Comparison of ENCODE assay signal across 8 mouse cellular contexts in genomic region chr5:33936120-33936707, GRCm38 (mm10). TPM values are rescaled to one million over a fixed set of nuclear protein-coding genes. Genes with fewer than 3 reads are reported as not detected.
DNase-seq lines count a peak whose midpoint lies in the region; ATAC-seq and TF ChIP-seq lines count a peak whose summit lies in the region.

Gene Nelfa (minus strand): TSS chr5:33936413.

- H3K4me3 ChIP-seq in hindbrain, embryonic 10.5 days, result peak within 1 kb of the TSS; percentile 93
- peak within 1 kb of the TSS; percentile 66 for H3K4me3 ChIP-seq in lung, postnatal 0 days (ENCODE audit: low read depth, low read length)

- H3K9ac ChIP-seq in lung, postnatal 0 days (replicated peaks; ENCODE audit: low read depth), result peak within 1 kb of the TSS; percentile 75

- peak; percentile 54 for TF ChIP-seq CTCF in lung, postnatal 0 days (IDR thresholded peaks at IDR 0.05)

- peaks cover 26% of the 10 kb centered on the region for H3K9me3 ChIP-seq in hindbrain, embryonic 10.5 days
- no peaks in the 10 kb centered on the region for H3K9me3 ChIP-seq in lung, postnatal 0 days (ENCODE audit: low read length)

- no peaks in the 10 kb centered on the region for H3K27me3 ChIP-seq in hindbrain, embryonic 10.5 days (ENCODE audit: insufficient read depth, poor library complexity, severe bottlenecking)
- H3K27me3 ChIP-seq in lung, postnatal 0 days (replicated peaks; ENCODE audit: insufficient read depth, low read length), result no peaks in the 10 kb centered on the region

- H3K4me2 ChIP-seq in lung, postnatal 0 days (replicated peaks; ENCODE audit: low read depth, low read length), result peak within 1 kb of the TSS; percentile 68

- no peak for TF ChIP-seq EP300 in lung, postnatal 0 days (IDR thresholded peaks at IDR 0.05)

- peak within 1 kb of the TSS; percentile 97 for H3K27ac ChIP-seq in hindbrain, embryonic 10.5 days
- peak within 1 kb of the TSS; percentile 89 for H3K27ac ChIP-seq in lung, postnatal 0 days (ENCODE audit: low read length)

- DNase-seq in MN1 (ENCODE audit: low spot score), result peak; percentile 99
- peak; percentile 98 for DNase-seq in cerebellum, adult 9-10 months
- DNase-seq in hindbrain, embryonic 10.5 days (ENCODE audit: low spot score), result peak; percentile 98
- peak; percentile 99 for DNase-seq in layer of hippocampus, adult 9-11 months
- peak; percentile 100 for DNase-seq in lung, postnatal 0 days (ENCODE audit: low spot score)
- DNase-seq in ovary, postnatal 14 days (ENCODE audit: low spot score), result peak; percentile 97
- DNase-seq in thymus, postnatal 14 days, result peak; percentile 99

- peak; percentile 94 for ATAC-seq in frontal cortex, adult (ENCODE audit: low TSS enrichment)
- ATAC-seq in lung, postnatal 0 days, result peak; percentile 99

- peaks cover 30% of the 10 kb centered on the region for H3K4me1 ChIP-seq in hindbrain, embryonic 10.5 days (replicated peaks)
- peaks cover 15% of the 10 kb centered on the region; the same call in 1 of the 2 replicates for H3K4me1 ChIP-seq in lung, postnatal 0 days (ENCODE audit: insufficient read depth, low read depth, low read length)

- WGBS in hindbrain, embryonic 10.5 days, result under 1% methylated on average over 61 of the region's 61 CpGs
- WGBS in lung, postnatal 0 days, result under 1% methylated on average over 59 of the region's 61 CpGs

- H3K36me3 ChIP-seq in hindbrain, embryonic 10.5 days, result peaks cover 53% of the 10 kb centered on the region
- H3K36me3 ChIP-seq in lung, postnatal 0 days (ENCODE audit: insufficient read depth, low read length), result no peaks in the 10 kb centered on the region

RNA-seq across cellular contexts. Expression of gene Nelfa, which starts in this region (rescaled TPM):
- 75.4 and 84.1 TPM in 2 replicates for polyA plus RNA-seq in hindbrain, embryonic 10.5 days (2016; fragmentation: Nextera tagmentation; extraction: Ambion mirVana)
- polyA plus RNA-seq in lung, postnatal 0 days (2015; fragmentation: Nextera tagmentation; extraction: Ambion mirVana), result 21.7 and 22.3 TPM in 2 replicates

Comparison
In these comparisons a context has a peak if more than half of its experiments do, and no peak if none do; other contexts are left out.
1. Peak in every context shown above with its lines: DNase-seq, ATAC-seq, H3K4me3 ChIP-seq and H3K27ac ChIP-seq.